Mouse (Mus musculus): ENCODE measurements around the gene Efcab11.

- no peak; the same call in 1 of the 2 replicates for TF ChIP-seq POLR2A (IDR thresholded peaks at IDR 0.05; ENCODE audit: low read depth, low read length)
- no peak for TF ChIP-seq NELFE (IDR thresholded peaks at IDR 0.05; ENCODE audit: low read depth, low read length)
- peak; percentile 49 for TF ChIP-seq HCFC1 (IDR thresholded peaks at IDR 0.05; ENCODE audit: low read depth, low read length)
- peak; percentile 63; the same call in 1 of the 2 replicates for TF ChIP-seq TBP (conservative IDR thresholded peaks at IDR 0.05; ENCODE audit: low read depth, low read length)
- no peak for TF ChIP-seq CTCF (conservative IDR thresholded peaks at IDR 0.05 in 1 of 2, IDR thresholded peaks at IDR 0.05 in 1 of 2; ENCODE audit: low read depth in 2 of 2, low read length in 2 of 2)
Measured at GRCm38 (mm10) chr12:99874609-99875008, 9.6 kb downstream of the Efcab11 start.
